Mouse (Mus musculus) forebrain, embryonic 15.5 days (tissue): ENCODE measurements at regions not wholly inside any gene's neighbourhood (a gene's known extent, or its start where the extent isn't known, plus 50 kb on each side); places are given as distances from the start of the nearest gene placed in this dataset.

ENCODE experiments used
- ATAC-seq: fragments of 200-750 bp; cut with Nextera tagmentation; replicated peaks from 2 replicates; pipeline ENCODE4 v1.8.0; 2017; ENCODE audit warnings: mild to moderate bottlenecking, moderate TSS enrichment, moderate library complexity
- H3K27ac ChIP-seq: fragments of 300-500 bp; sonication (generic); replicated peaks from 2 replicates; pipeline ENCODE4 v1.5.1; 2015; ENCODE audit warnings: mild to moderate bottlenecking, inconsistent platforms
- H3K27me3 ChIP-seq: fragments of 300-500 bp; sonication (generic); 2 replicates; pipeline ENCODE4 v1.6.1; 2015; ENCODE audit warnings: inconsistent platforms
- H3K36me3 ChIP-seq: fragments of 300-500 bp; sonication (generic); 2 replicates; pipeline ENCODE4 v1.6.1; 2015; ENCODE audit warnings: mild to moderate bottlenecking, inconsistent platforms
- H3K4me1 ChIP-seq: fragments of 300-500 bp; sonication (generic); 2 replicates; pipeline ENCODE4 v1.6.1; 2015; ENCODE audit warnings: inconsistent platforms
- H3K4me2 ChIP-seq: fragments of 300-500 bp; sonication (generic); replicated peaks from 2 replicates; pipeline ENCODE4 v1.6.1; 2015; ENCODE audit warnings: mild to moderate bottlenecking, inconsistent platforms
- H3K4me3 ChIP-seq: fragments of 300-500 bp; sonication (generic); 2 replicates; pipeline ENCODE4 v1.5.1; 2015; ENCODE audit warnings: mild to moderate bottlenecking, inconsistent platforms
- H3K9ac ChIP-seq: fragments of 300-500 bp; sonication (generic); replicated peaks from 2 replicates; pipeline ENCODE4 v1.6.1; 2015; ENCODE audit warnings: mild to moderate bottlenecking, inconsistent platforms
- H3K9me3 ChIP-seq: fragments of 300-500 bp; sonication (generic); 2 replicates; pipeline ENCODE4 v1.6.1; 2016; ENCODE audit warnings: inconsistent platforms
- WGBS: fragments of 180-500 bp; shearing (Covaris S2); methylation state at CpG from one replicate; pipeline ENCODE4 v1.1.7; 2015; ENCODE audit warnings: mixed read lengths; 5-methylcytosine and 5-hydroxymethylcytosine counted together

GRCm38 (mm10) chr14:84339604-84340003 lies 103.8 kb upstream of the Pcdh17 start:
- no peak overlapping the region for H3K4me3 ChIP-seq
- H3K9me3 ChIP-seq, result no peaks in the 10 kb centered on the region
- 6% methylated on average over 2 of the region's 2 CpGs for WGBS
- no peaks in the 10 kb centered on the region for H3K27me3 ChIP-seq
- no peak overlapping the region for H3K27ac ChIP-seq
- no peaks in the 10 kb centered on the region for H3K36me3 ChIP-seq
- H3K4me2 ChIP-seq, result no peak overlapping the region
- H3K4me1 ChIP-seq, result no peaks in the 10 kb centered on the region
- H3K9ac ChIP-seq, result no peak overlapping the region
- ATAC-seq, result no peak
